Mouse (Mus musculus): ENCODE results near the gene Lrp1. TPM values are rescaled to one million over a fixed set of nuclear protein-coding genes. Genes with fewer than 3 reads are reported as not detected.
"Not testable (repeated sequence)": the region's sequence is repeated elsewhere in the genome, so short reads cannot be mapped to it uniquely, and the experiment has no call there.

Lrp1 gene
- 10 to 100 TPM; 73.4 to 88.6 TPM for total RNA-seq (2021)

GRCm38 (mm10) chr10:127620406-127621190 lies at the start of gene Lrp1:
Lrp1 (minus strand) TSS chr10:127621148.
- peak in 1 of 2 experiments; percentile 55 for DNase-seq
- intact Hi-C loops (cut with DNase I), result loop anchor here (1.0 kb wide), 1 partner anchor 15 kb away; no protein-coding TSS in a partner anchor

- intact Hi-C loops (cut with DNase I), result no loop called here
- no peak for DNase-seq
Observed at GRCm38 (mm10) chr10:127670185-127670584, 49.2 kb upstream of the Lrp1 start.

DNA sequence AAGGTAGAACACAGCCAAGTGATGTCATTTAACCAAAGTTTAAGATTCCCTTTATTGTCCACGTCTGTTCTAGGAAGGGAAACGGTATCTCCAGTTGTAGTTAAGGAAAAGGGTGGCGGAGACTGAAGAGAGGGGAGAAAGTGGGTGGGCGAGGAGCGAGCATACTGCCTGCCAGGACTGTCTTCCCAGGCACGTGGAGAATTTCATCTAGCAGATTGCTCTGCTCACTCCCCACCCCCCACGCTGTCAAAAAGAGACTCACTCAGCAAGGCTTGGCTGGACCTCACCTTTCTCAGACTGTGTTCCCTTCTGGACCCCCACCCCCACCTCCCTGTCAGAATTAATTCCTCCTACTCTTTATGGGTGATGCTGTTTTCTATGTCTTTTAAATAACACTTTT lies 48.2 kb upstream of the Lrp1 start:
- DNase-seq, result no peak
- intact Hi-C loops (cut with DNase I), result loop anchor here (5.0 to 10.0 kb wide), 2 partner anchors 382 to 506 kb away; partner anchors contain the start of gene Mbd6

DNA sequence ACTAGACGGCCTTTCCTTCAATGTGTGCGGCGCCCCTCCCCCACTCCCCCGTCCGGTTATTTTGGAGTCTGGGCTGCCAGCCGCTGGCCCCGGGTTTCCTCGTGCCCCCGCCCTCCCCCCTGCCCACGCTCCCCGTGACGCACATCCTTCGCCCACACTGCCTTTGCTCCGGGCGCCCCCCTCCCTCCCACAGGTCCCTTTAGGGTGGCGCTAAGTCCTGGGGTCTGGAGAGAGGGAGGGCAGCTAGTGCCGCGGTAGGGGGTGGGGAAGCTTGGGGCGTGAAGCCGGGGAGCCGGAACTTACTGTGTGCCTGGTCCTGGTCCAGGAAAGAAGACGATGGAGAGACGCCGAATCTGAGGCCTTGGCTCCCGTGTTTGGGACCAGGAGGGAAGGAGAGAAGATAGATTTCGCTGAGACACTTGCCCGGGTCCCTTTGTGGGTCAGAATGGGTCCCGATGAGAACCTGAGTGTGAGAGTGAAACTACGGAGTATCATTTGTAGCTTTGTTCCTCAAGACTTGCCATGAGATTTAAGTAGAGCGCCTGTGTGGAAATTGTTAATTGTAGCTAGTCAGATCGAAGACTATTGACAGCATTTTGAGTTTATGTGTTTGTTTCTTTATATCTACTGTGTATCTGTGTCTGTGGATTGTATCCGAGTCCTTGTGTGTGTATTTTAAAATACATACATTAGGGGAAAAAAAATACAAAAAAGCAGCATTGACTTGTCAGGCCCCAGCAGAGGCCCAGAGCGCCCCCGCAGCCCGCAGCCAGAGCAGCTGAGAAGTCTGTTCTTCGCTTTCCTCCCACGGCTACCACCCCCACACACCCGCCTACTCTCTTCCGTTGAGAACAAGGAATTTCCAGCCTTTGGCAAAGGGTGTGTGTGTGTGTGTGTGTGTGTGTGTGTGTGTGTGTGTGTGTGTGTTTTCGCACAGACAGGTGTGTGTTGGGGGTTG lies 47.4 kb upstream of the Lrp1 start, which contains the start of gene Nab2:
Nab2 (minus strand) TSS at position 476 of the 958 bp plus-strand sequence.
- intact Hi-C loops (cut with DNase I), result loop anchor here (5.0 to 10.0 kb wide), 2 partner anchors 381 to 506 kb away; partner anchors contain the start of gene Mbd6
- peak; percentile 80 to 84 for DNase-seq

GRCm38 (mm10) chr10:127667269-127668092 lies 46.5 kb upstream of the Lrp1 start:
- intact Hi-C loops (cut with DNase I), result loop anchor here (5.0 to 10.0 kb wide), 2 partner anchors 380 to 507 kb away; partner anchors contain the start of gene Mbd6
- DNase-seq, result peak; percentile 83 to 87

DNA sequence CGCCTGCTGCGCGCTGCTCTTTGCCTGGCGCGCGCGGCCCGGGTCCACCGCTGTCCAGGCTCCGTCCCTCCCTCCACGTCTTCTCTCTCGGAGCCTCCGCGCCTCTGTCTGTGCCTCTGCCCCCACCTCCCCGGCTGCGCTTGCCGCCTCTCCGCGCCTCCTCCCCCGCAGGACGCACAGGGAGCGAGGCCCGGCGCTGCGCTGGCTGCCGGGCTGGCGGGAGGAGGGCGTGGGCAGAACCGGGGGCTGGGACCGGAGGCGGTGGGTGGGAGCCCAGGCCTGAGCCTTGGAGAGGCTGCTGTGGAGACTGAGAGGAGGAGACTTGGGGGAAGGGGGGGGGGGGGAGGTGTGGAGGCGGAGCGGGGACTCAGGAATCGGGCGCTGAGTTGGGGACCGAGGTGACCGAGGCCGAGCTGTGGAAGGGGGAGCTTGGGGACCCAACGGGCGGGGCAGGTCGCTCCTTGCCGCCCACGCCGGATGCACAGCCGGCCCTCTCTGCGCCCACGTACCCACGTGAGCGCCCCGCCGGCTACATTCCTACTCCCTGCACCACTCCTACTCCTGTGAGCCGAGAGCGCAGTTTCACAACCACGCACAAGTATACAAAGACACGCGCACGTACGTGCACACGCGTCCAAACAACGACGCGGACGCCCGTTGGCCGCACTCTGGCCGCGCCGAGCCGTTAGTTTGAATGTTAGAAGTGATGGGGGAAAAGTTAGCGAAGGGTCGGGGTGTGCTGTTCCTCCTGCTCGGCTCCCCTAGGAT lies 45.7 kb upstream of the Lrp1 start, which contains the start of gene Nemp1:
Nemp1 (plus strand) TSS at position 401 of the 768 bp plus-strand sequence.
- intact Hi-C loops (cut with DNase I), result loop anchor here (1.0 to 10.0 kb wide), 3 partner anchors 23 to 508 kb away; partner anchors contain the start of gene Mbd6
- DNase-seq, result peak; percentile 86 to 90

GRCm38 (mm10) chr10:127665366-127666181 lies 44.6 kb upstream of the Lrp1 start:
- intact Hi-C loops (cut with DNase I), result loop anchor here (1.0 to 10.0 kb wide), 3 partner anchors 22 to 509 kb away; partner anchors contain the start of gene Mbd6
- peak in 1 of 2 experiments; percentile 52 for DNase-seq

GRCm38 (mm10) chr10:127664891-127665290 lies 43.9 kb upstream of the Lrp1 start:
- DNase-seq, result no peak
- intact Hi-C loops (cut with DNase I), result loop anchor here (5.0 to 10.0 kb wide), 2 partner anchors 378 to 510 kb away; partner anchors contain the start of gene Mbd6

GRCm38 (mm10) chr10:127664166-127664565 lies 43.2 kb upstream of the Lrp1 start:
- DNase-seq, result no peak
- intact Hi-C loops (cut with DNase I), result loop anchor here (10.0 kb wide), 1 partner anchor 511 kb away; no protein-coding TSS in a partner anchor

- intact Hi-C loops (cut with DNase I), result loop anchor here (10.0 kb wide), 1 partner anchor 511 kb away; no protein-coding TSS in a partner anchor
- DNase-seq, result no peak
Observed at GRCm38 (mm10) chr10:127663590-127663989, 42.6 kb upstream of the Lrp1 start.

DNA sequence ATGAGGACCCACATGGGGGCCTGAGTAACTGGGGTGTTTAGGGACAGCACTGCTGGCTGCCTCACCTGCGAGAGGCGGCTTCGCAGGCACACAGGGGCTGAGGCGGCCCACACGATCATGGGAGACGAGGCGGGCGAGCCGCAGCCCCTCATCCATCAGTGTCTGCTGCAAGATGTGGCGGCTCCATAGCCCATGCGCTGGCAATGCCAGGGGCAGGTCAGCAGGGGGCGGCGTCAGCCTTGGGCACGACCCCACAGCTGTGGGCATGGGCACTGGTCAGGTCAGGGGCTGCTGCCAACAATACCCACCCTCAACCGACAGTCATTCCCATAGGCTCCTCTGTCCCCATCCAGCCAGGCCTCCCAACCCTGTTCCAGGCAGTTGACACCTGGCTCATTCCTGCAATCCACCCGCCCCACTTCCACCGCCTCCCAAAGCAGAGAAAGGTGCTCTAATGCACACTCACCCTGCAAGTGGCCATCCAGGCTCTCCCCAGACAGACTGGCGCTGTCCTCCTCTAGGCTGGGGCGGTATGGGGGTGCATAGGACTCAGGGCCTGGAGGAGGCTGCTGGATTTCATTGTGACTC lies 41.8 kb upstream of the Lrp1 start:
- no peak for DNase-seq
- intact Hi-C loops (cut with DNase I), result loop anchor here (10.0 kb wide), 1 partner anchor 512 kb away; no protein-coding TSS in a partner anchor

- DNase-seq, result peak; percentile 64 to 73
- intact Hi-C loops (cut with DNase I), result loop anchor here (2.0 to 10.0 kb wide), 2 partner anchors 15 to 513 kb away; no protein-coding TSS in a partner anchor
Observed at GRCm38 (mm10) chr10:127661915-127662663, 41.1 kb upstream of the Lrp1 start.

GRCm38 (mm10) chr10:127661291-127661914 lies 40.5 kb upstream of the Lrp1 start:
- intact Hi-C loops (cut with DNase I), result loop anchor here (2.0 to 10.0 kb wide), 2 partner anchors 15 to 513 kb away; no protein-coding TSS in a partner anchor

GRCm38 (mm10) chr10:127659551-127659950 lies 38.6 kb upstream of the Lrp1 start:
- intact Hi-C loops (cut with DNase I), result no loop called here
- DNase-seq, result no peak

More at GRCm38 (mm10) chr10:127661291-127661914, 40.5 kb upstream of the Lrp1 start:
- no peak for DNase-seq

GRCm38 (mm10) chr10:127658076-127658475 lies 37.1 kb upstream of the Lrp1 start:
- intact Hi-C loops (cut with DNase I), result no loop called here

GRCm38 (mm10) chr10:127657617-127658016 lies 36.7 kb upstream of the Lrp1 start:
- DNase-seq; intact Hi-C loops (cut with DNase I): not testable (repeated sequence)

More at GRCm38 (mm10) chr10:127658076-127658475, 37.1 kb upstream of the Lrp1 start:
- DNase-seq, result no peak

Data from heart, postnatal 36 days (tissue).